Mouse (Mus musculus): ENCODE measurements at regions not wholly inside any gene's neighbourhood (a gene's known extent, or its start where the extent isn't known, plus 50 kb on each side); places are given as distances from the start of the nearest gene placed in this dataset.

GRCm38 (mm10) chr13:70192101-70193025 is 390.2 kb downstream of the Med10 start:
- no peak overlapping the region for H3K27ac ChIP-seq (replicated peaks)
- H3K36me3 ChIP-seq, result no peaks in the 10 kb centered on the region
- no peak for DNase-seq (ENCODE audit: low spot score)
- H3K27me3 ChIP-seq (ENCODE audit: low read depth, poor library complexity, severe bottlenecking), result no peaks in the 10 kb centered on the region
- H3K4me1 ChIP-seq, result 0 out of 2 replicates have a peak, but pooled peaks cover 6% of the 10 kb centered on the region
- WGBS, result 86% methylated on average over 13 of the region's 13 CpGs
- no peak overlapping the region for H3K4me3 ChIP-seq
- H3K9me3 ChIP-seq (replicated peaks), result no peaks in the 10 kb centered on the region

GRCm38 (mm10) chr13:70193270-70193669 is 391.1 kb downstream of the Med10 start:
- no peaks in the 10 kb centered on the region for H3K27me3 ChIP-seq (ENCODE audit: low read depth, poor library complexity, severe bottlenecking)
- no peak overlapping the region for H3K27ac ChIP-seq (replicated peaks)
- no peaks in the 10 kb centered on the region for H3K9me3 ChIP-seq (replicated peaks)
- no peak for DNase-seq (ENCODE audit: low spot score)
- H3K4me3 ChIP-seq, result no peak overlapping the region
- no peaks in the 10 kb centered on the region for H3K36me3 ChIP-seq
- 0 out of 2 replicates have a peak, but pooled peaks cover 6% of the 10 kb centered on the region for H3K4me1 ChIP-seq
- 88% methylated on average over 9 of the region's 9 CpGs for WGBS

- Histone ChIP-seq H3K27ac (replicated peaks) (no peak overlapping the region), H3K4me1 (0 out of 2 replicates have a peak, but pooled peaks cover 6% of the 10 kb centered on the region), H3K27me3 (ENCODE audit: low read depth, poor library complexity, severe bottlenecking) (no peaks in the 10 kb centered on the region), H3K4me3 (no peak overlapping the region), H3K9me3 (replicated peaks) (no peaks in the 10 kb centered on the region), H3K36me3 (no peaks in the 10 kb centered on the region)
- DNase-seq (ENCODE audit: low spot score), result no peak
- WGBS, result 91% methylated on average over 4 of the region's 4 CpGs
Observed at GRCm38 (mm10) chr13:70195854-70196253, 393.7 kb downstream of the Med10 start.

GRCm38 (mm10) chr13:70198638-70199037 is 396.4 kb downstream of the Med10 start:
- H3K9me3 ChIP-seq (replicated peaks), result no peaks in the 10 kb centered on the region
- 92% methylated on average over 4 of the region's 4 CpGs for WGBS
- H3K27me3 ChIP-seq (ENCODE audit: low read depth, poor library complexity, severe bottlenecking), result no peaks in the 10 kb centered on the region
- no peak overlapping the region for H3K27ac ChIP-seq (replicated peaks)
- H3K4me1 ChIP-seq, result 0 out of 2 replicates have a peak, but pooled peaks cover 4% of the 10 kb centered on the region
- no peaks in the 10 kb centered on the region for H3K36me3 ChIP-seq
- no peak overlapping the region for H3K4me3 ChIP-seq
- DNase-seq (ENCODE audit: low spot score), result no peak

GRCm38 (mm10) chr13:70199087-70199486 is 396.9 kb downstream of the Med10 start:
- Histone ChIP-seq H3K27me3 (ENCODE audit: low read depth, poor library complexity, severe bottlenecking) (no peaks in the 10 kb centered on the region), H3K9me3 (replicated peaks) (no peaks in the 10 kb centered on the region), H3K4me3 (no peak overlapping the region), H3K36me3 (no peaks in the 10 kb centered on the region), H3K27ac (replicated peaks) (no peak overlapping the region), H3K4me1 (peaks cover 5% of the 10 kb centered on the region; the same call in 1 of the 2 replicates)
- 88% methylated on average over 1 of the region's 1 CpGs for WGBS
- DNase-seq (ENCODE audit: low spot score), result no peak

GRCm38 (mm10) chr13:70205334-70205733 is 403.1 kb downstream of the Med10 start:
- no peaks in the 10 kb centered on the region for H3K36me3 ChIP-seq
- WGBS, result 34% methylated on average over 7 of the region's 7 CpGs
- peaks cover 14% of the 10 kb centered on the region for H3K4me1 ChIP-seq
- H3K27me3 ChIP-seq (ENCODE audit: low read depth, poor library complexity, severe bottlenecking), result no peaks in the 10 kb centered on the region
- no peak overlapping the region for H3K4me3 ChIP-seq
- DNase-seq (ENCODE audit: low spot score), result peak; percentile 24
- 0 out of 2 replicates have a peak overlapping the region, but pooled peaks have one; percentile 9 for H3K27ac ChIP-seq (replicated peaks)
- no peaks in the 10 kb centered on the region for H3K9me3 ChIP-seq (replicated peaks)

GRCm38 (mm10) chr13:70210158-70210557 is 408.0 kb downstream of the Med10 start:
- WGBS, result 83% methylated on average over 3 of the region's 3 CpGs
- no peaks in the 10 kb centered on the region for H3K36me3 ChIP-seq
- peaks cover 6% of the 10 kb centered on the region for H3K4me1 ChIP-seq
- no peak for DNase-seq (ENCODE audit: low spot score)
- no peak overlapping the region for H3K27ac ChIP-seq (replicated peaks)
- H3K9me3 ChIP-seq (replicated peaks), result no peaks in the 10 kb centered on the region
- H3K4me3 ChIP-seq, result no peak overlapping the region
- H3K27me3 ChIP-seq (ENCODE audit: low read depth, poor library complexity, severe bottlenecking), result no peaks in the 10 kb centered on the region

GRCm38 (mm10) chr13:70213017-70213416 is 410.8 kb downstream of the Med10 start:
- H3K27me3 ChIP-seq (ENCODE audit: low read depth, poor library complexity, severe bottlenecking), result no peaks in the 10 kb centered on the region
- no peak for DNase-seq (ENCODE audit: low spot score)
- H3K36me3 ChIP-seq, result no peaks in the 10 kb centered on the region
- WGBS, result 91% methylated on average over 3 of the region's 3 CpGs
- no peaks in the 10 kb centered on the region for H3K9me3 ChIP-seq (replicated peaks)
- H3K4me3 ChIP-seq, result no peak overlapping the region
- peaks cover 20% of the 10 kb centered on the region for H3K4me1 ChIP-seq
- H3K27ac ChIP-seq (replicated peaks), result no peak overlapping the region

- Histone ChIP-seq H3K36me3 (no peaks in the 10 kb centered on the region), H3K4me1 (peaks cover 20% of the 10 kb centered on the region), H3K4me3 (no peak overlapping the region), H3K9me3 (replicated peaks) (no peaks in the 10 kb centered on the region), H3K27ac (replicated peaks) (no peak overlapping the region), H3K27me3 (ENCODE audit: low read depth, poor library complexity, severe bottlenecking) (no peaks in the 10 kb centered on the region)
- DNase-seq (ENCODE audit: low spot score), result no peak
- 75% methylated on average over 2 of the region's 2 CpGs for WGBS
Observed at GRCm38 (mm10) chr13:70213622-70214021, 411.4 kb downstream of the Med10 start.

GRCm38 (mm10) chr13:70214022-70214654 is 411.9 kb downstream of the Med10 start:
- no peak overlapping the region for H3K4me3 ChIP-seq
- DNase-seq (ENCODE audit: low spot score), result no peak
- no peaks in the 10 kb centered on the region for H3K9me3 ChIP-seq (replicated peaks)
- peaks cover 20% of the 10 kb centered on the region for H3K4me1 ChIP-seq
- no peak overlapping the region for H3K27ac ChIP-seq (replicated peaks)
- no peaks in the 10 kb centered on the region for H3K36me3 ChIP-seq
- no peaks in the 10 kb centered on the region for H3K27me3 ChIP-seq (ENCODE audit: low read depth, poor library complexity, severe bottlenecking)
- WGBS, result 90% methylated on average over 10 of the region's 10 CpGs

- no peaks in the 10 kb centered on the region for H3K9me3 ChIP-seq (replicated peaks)
- H3K36me3 ChIP-seq, result no peaks in the 10 kb centered on the region
- H3K4me1 ChIP-seq, result peaks cover 20% of the 10 kb centered on the region
- no peak for DNase-seq (ENCODE audit: low spot score)
- no peak overlapping the region for H3K27ac ChIP-seq (replicated peaks)
- WGBS, result 77% methylated on average over 6 of the region's 6 CpGs
- H3K27me3 ChIP-seq (ENCODE audit: low read depth, poor library complexity, severe bottlenecking), result no peaks in the 10 kb centered on the region
- H3K4me3 ChIP-seq, result no peak overlapping the region
Observed at GRCm38 (mm10) chr13:70216134-70216533, 413.9 kb downstream of the Med10 start.

GRCm38 (mm10) chr13:70217429-70218133 is 415.4 kb downstream of the Med10 start:
- no peaks in the 10 kb centered on the region for H3K36me3 ChIP-seq
- no peak for DNase-seq (ENCODE audit: low spot score)
- H3K4me3 ChIP-seq, result no peak overlapping the region
- 75% methylated on average over 15 of the region's 15 CpGs for WGBS
- H3K4me1 ChIP-seq, result peaks cover 20% of the 10 kb centered on the region
- H3K9me3 ChIP-seq (replicated peaks), result no peaks in the 10 kb centered on the region
- H3K27ac ChIP-seq (replicated peaks), result no peak overlapping the region
- no peaks in the 10 kb centered on the region for H3K27me3 ChIP-seq (ENCODE audit: low read depth, poor library complexity, severe bottlenecking)
